Mouse (Mus musculus): Measurements from ENCODE around the gene Eaf1. TPM values are rescaled to one million over a fixed set of nuclear protein-coding genes. Genes with fewer than 3 reads are reported as not detected.
A peak's percentile ranks its signal among the peaks of the same experiment; 100 is the strongest.

Eaf1 gene
- polyA plus RNA-seq, 1 experiment from 2014 or later: 10.8 TPM

- DNase-seq (peak; percentile 26), ATAC-seq (ENCODE audit: low FRiP score, low TSS enrichment) (no peak)
- no peak overlapping the region for H3K4me3 ChIP-seq (replicated peaks; ENCODE audit: low read depth, low read length)
- no peaks in the 10 kb centered on the region for H3K4me1 ChIP-seq (ENCODE audit: control insufficient read depth, insufficient read depth, low read length)
- no peaks in the 10 kb centered on the region for H3K9me3 ChIP-seq (ENCODE audit: control insufficient read depth, low read length)
- H3K27me3 ChIP-seq (ENCODE audit: control insufficient read depth, insufficient read depth, low read length): no peaks in the 10 kb centered on the region
- no peak overlapping the region for H3K9ac ChIP-seq (replicated peaks; ENCODE audit: low read length)
- no peak overlapping the region for H3K4me2 ChIP-seq (ENCODE audit: low read length)
- H3K36me3 ChIP-seq (ENCODE audit: control insufficient read depth, insufficient read depth, low read length): no peaks in the 10 kb centered on the region
- H3K27ac ChIP-seq (replicated peaks; ENCODE audit: low read depth, low read length): no peak overlapping the region
- 53% methylated on average over 8 of the region's 8 CpGs for WGBS
Measured at GRCm38 (mm10) chr14:31464176-31464575, 30.0 kb upstream of the Eaf1 start.

DNA sequence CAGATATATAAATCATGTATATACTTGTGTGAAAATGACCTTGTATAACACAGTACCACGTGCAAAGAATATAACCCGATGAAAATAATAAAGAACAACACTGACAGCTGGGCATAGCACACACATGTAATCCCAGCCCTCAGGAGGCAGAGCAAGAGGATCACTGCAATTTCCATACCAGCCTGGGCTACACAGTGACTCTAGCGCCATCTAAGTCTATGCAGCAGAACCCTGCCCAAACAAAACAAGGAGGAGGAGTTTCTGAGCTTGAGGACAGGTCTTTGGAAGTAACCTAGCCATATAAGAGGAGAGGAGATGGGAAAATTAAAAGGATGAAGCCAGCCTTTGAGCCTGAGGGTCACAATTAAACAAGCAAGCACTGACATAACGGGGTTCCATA, 24.5 kb upstream of the Eaf1 start:
- Histone ChIP-seq H3K36me3 (ENCODE audit: control insufficient read depth, insufficient read depth, low read length) (no peaks in the 10 kb centered on the region), H3K4me1 (ENCODE audit: control insufficient read depth, insufficient read depth, low read length) (no peaks in the 10 kb centered on the region), H3K27ac (replicated peaks; ENCODE audit: low read depth, low read length) (no peak overlapping the region), H3K9me3 (ENCODE audit: control insufficient read depth, low read length) (no peaks in the 10 kb centered on the region), H3K9ac (replicated peaks; ENCODE audit: low read length) (no peak overlapping the region), H3K27me3 (ENCODE audit: control insufficient read depth, insufficient read depth, low read length) (no peaks in the 10 kb centered on the region), H3K4me2 (ENCODE audit: low read length) (no peak overlapping the region), H3K4me3 (replicated peaks; ENCODE audit: low read depth, low read length) (no peak overlapping the region)
- DNase-seq (no peak), ATAC-seq (ENCODE audit: low FRiP score, low TSS enrichment) (no peak)
- WGBS: 57% methylated on average over 4 of the region's 4 CpGs

- Histone ChIP-seq H3K9ac (replicated peaks; ENCODE audit: low read length) (no peak overlapping the region), H3K36me3 (ENCODE audit: control insufficient read depth, insufficient read depth, low read length) (no peaks in the 10 kb centered on the region), H3K4me1 (ENCODE audit: control insufficient read depth, insufficient read depth, low read length) (no peaks in the 10 kb centered on the region), H3K27me3 (ENCODE audit: control insufficient read depth, insufficient read depth, low read length) (no peaks in the 10 kb centered on the region), H3K4me3 (replicated peaks; ENCODE audit: low read depth, low read length) (no peak overlapping the region), H3K27ac (replicated peaks; ENCODE audit: low read depth, low read length) (no peak overlapping the region), H3K9me3 (ENCODE audit: control insufficient read depth, low read length) (no peaks in the 10 kb centered on the region), H3K4me2 (ENCODE audit: low read length) (no peak overlapping the region)
- DNase-seq (peak; percentile 89), ATAC-seq (ENCODE audit: low FRiP score, low TSS enrichment) (no peak)
- WGBS: 8% methylated on average over 5 of the region's 5 CpGs
Measured at GRCm38 (mm10) chr14:31472451-31473061, 21.6 kb upstream of the Eaf1 start.

GRCm38 (mm10) chr14:31473297-31473696, 20.9 kb upstream of the Eaf1 start:
- peaks cover 6% of the 10 kb centered on the region for H3K36me3 ChIP-seq (ENCODE audit: control insufficient read depth, insufficient read depth, low read length)
- no peak overlapping the region for H3K9ac ChIP-seq (replicated peaks; ENCODE audit: low read length)
- H3K27ac ChIP-seq (replicated peaks; ENCODE audit: low read depth, low read length): no peak overlapping the region
- no peaks in the 10 kb centered on the region for H3K27me3 ChIP-seq (ENCODE audit: control insufficient read depth, insufficient read depth, low read length)
- H3K9me3 ChIP-seq (ENCODE audit: control insufficient read depth, low read length): no peaks in the 10 kb centered on the region
- no peaks in the 10 kb centered on the region for H3K4me1 ChIP-seq (ENCODE audit: control insufficient read depth, insufficient read depth, low read length)
- H3K4me2 ChIP-seq (ENCODE audit: low read length): no peak overlapping the region
- no peak for ATAC-seq (ENCODE audit: low FRiP score, low TSS enrichment)
- no peak for DNase-seq
- no peak overlapping the region for H3K4me3 ChIP-seq (replicated peaks; ENCODE audit: low read depth, low read length)
- 85% methylated on average over 2 of the region's 2 CpGs for WGBS

GRCm38 (mm10) chr14:31482417-31482816, 11.8 kb upstream of the Eaf1 start:
- Histone ChIP-seq H3K4me3 (replicated peaks; ENCODE audit: low read depth, low read length) (no peak overlapping the region), H3K9me3 (ENCODE audit: control insufficient read depth, low read length) (no peaks in the 10 kb centered on the region), H3K27me3 (ENCODE audit: control insufficient read depth, insufficient read depth, low read length) (no peaks in the 10 kb centered on the region), H3K9ac (replicated peaks; ENCODE audit: low read length) (no peak overlapping the region), H3K4me2 (ENCODE audit: low read length) (no peak overlapping the region), H3K4me1 (ENCODE audit: control insufficient read depth, insufficient read depth, low read length) (no peaks in the 10 kb centered on the region), H3K36me3 (ENCODE audit: control insufficient read depth, insufficient read depth, low read length) (peaks cover 94% of the 10 kb centered on the region), H3K27ac (replicated peaks; ENCODE audit: low read depth, low read length) (no peak overlapping the region)
- 93% methylated on average over 5 of the region's 5 CpGs for WGBS
- ATAC-seq (ENCODE audit: low FRiP score, low TSS enrichment) (no peak), DNase-seq (no peak)

GRCm38 (mm10) chr14:31486465-31486864, 7.7 kb upstream of the Eaf1 start:
- Histone ChIP-seq H3K36me3 (ENCODE audit: control insufficient read depth, insufficient read depth, low read length) (peaks cover 86% of the 10 kb centered on the region), H3K4me2 (ENCODE audit: low read length) (no peak overlapping the region), H3K4me1 (ENCODE audit: control insufficient read depth, insufficient read depth, low read length) (no peaks in the 10 kb centered on the region), H3K9me3 (ENCODE audit: control insufficient read depth, low read length) (no peaks in the 10 kb centered on the region), H3K4me3 (replicated peaks; ENCODE audit: low read depth, low read length) (no peak overlapping the region), H3K27ac (replicated peaks; ENCODE audit: low read depth, low read length) (no peak overlapping the region), H3K9ac (replicated peaks; ENCODE audit: low read length) (no peak overlapping the region), H3K27me3 (ENCODE audit: control insufficient read depth, insufficient read depth, low read length) (no peaks in the 10 kb centered on the region)
- no peak for DNase-seq
- no peak for ATAC-seq (ENCODE audit: low FRiP score, low TSS enrichment)
- WGBS: 88% methylated on average over 4 of the region's 4 CpGs

DNA sequence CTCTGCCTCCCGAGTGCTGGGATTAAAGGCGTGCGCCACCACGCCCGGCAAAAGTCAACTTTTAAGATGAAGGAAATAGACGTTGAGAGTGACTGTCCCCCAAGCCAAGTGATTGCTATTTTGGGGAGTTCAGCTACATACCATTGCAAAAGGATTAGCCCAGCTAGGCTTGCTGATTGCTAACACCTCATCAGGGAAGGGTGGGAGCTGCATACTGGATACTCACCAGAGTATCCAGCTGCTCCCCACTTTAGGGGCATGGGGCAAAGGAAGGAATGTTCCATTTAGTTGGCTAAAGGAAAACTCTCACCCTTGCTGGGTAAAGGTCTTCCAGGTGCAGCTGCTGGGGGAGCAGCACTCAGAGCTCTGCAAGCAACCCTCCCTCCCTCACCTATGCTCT, 6.1 kb upstream of the Eaf1 start:
- H3K4me3 ChIP-seq (replicated peaks; ENCODE audit: low read depth, low read length): no peak overlapping the region
- DNase-seq (no peak), ATAC-seq (ENCODE audit: low FRiP score, low TSS enrichment) (no peak)
- no peak overlapping the region for H3K4me2 ChIP-seq (ENCODE audit: low read length)
- no peaks in the 10 kb centered on the region for H3K4me1 ChIP-seq (ENCODE audit: control insufficient read depth, insufficient read depth, low read length)
- peaks cover 82% of the 10 kb centered on the region for H3K36me3 ChIP-seq (ENCODE audit: control insufficient read depth, insufficient read depth, low read length)
- H3K9me3 ChIP-seq (ENCODE audit: control insufficient read depth, low read length): no peaks in the 10 kb centered on the region
- no peak overlapping the region for H3K27ac ChIP-seq (replicated peaks; ENCODE audit: low read depth, low read length)
- H3K9ac ChIP-seq (replicated peaks; ENCODE audit: low read length): no peak overlapping the region
- WGBS: 97% methylated on average over 6 of the region's 6 CpGs
- H3K27me3 ChIP-seq (ENCODE audit: control insufficient read depth, insufficient read depth, low read length): no peaks in the 10 kb centered on the region

- peak overlapping the region; percentile 94 for H3K4me3 ChIP-seq (replicated peaks; ENCODE audit: low read depth, low read length)
- peak overlapping the region; percentile 84 for H3K9ac ChIP-seq (replicated peaks; ENCODE audit: low read length)
- no peak for DNase-seq
- H3K4me2 ChIP-seq (ENCODE audit: low read length): peak overlapping the region; percentile 82
- peaks cover 38% of the 10 kb centered on the region for H3K36me3 ChIP-seq (ENCODE audit: control insufficient read depth, insufficient read depth, low read length)
- H3K27ac ChIP-seq (replicated peaks; ENCODE audit: low read depth, low read length): no peak overlapping the region
- H3K4me1 ChIP-seq (ENCODE audit: control insufficient read depth, insufficient read depth, low read length): peaks cover 21% of the 10 kb centered on the region
- 53% methylated on average over 9 of the region's 9 CpGs for WGBS
- H3K27me3 ChIP-seq (ENCODE audit: control insufficient read depth, insufficient read depth, low read length): no peaks in the 10 kb centered on the region
- no peaks in the 10 kb centered on the region for H3K9me3 ChIP-seq (ENCODE audit: control insufficient read depth, low read length)
- no peak for ATAC-seq (ENCODE audit: low FRiP score, low TSS enrichment)
Measured at GRCm38 (mm10) chr14:31493901-31494300, 298 bp upstream of the Eaf1 start.

DNA sequence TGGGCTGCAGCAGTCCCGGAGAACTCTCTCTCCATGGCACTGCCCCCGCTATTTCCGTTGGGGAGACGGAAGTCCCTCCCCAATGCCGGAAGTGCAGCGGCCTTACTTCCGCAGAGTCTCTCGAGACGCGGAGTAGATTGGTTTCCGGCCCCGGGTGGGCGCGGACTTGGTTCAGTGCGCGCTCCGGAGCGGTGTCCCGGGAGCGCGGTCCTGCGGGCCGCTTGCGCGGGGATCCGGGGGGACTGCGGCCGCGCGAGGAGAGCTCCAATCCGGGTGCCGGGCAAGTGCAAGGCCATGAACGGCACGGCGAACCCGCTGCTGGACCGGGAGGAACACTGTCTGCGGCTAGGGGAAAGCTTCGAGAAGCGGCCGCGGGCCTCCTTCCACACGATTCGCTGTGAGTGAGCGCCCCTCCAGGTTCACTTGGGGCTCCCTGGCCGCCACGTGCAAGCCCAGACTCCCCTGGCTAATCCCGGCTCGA, 816 bp downstream of the Eaf1 start, which contains the start of gene Mettl6:
Gene Mettl6 (minus strand): TSS at position 66 of the 481 bp plus-strand sequence.
- H3K9me3 ChIP-seq (ENCODE audit: control insufficient read depth, low read length): no peaks in the 10 kb centered on the region
- peaks cover 37% of the 10 kb centered on the region for H3K36me3 ChIP-seq (ENCODE audit: control insufficient read depth, insufficient read depth, low read length)
- ATAC-seq (ENCODE audit: low FRiP score, low TSS enrichment) (peak; percentile 89), DNase-seq (peak; percentile 95)
- WGBS: under 1% methylated on average over 49 of the region's 49 CpGs
- H3K4me1 ChIP-seq (ENCODE audit: control insufficient read depth, insufficient read depth, low read length): peaks cover 21% of the 10 kb centered on the region
- H3K4me3 ChIP-seq (replicated peaks; ENCODE audit: low read depth, low read length): peak within 1 kb of the TSS; percentile 94
- H3K27me3 ChIP-seq (ENCODE audit: control insufficient read depth, insufficient read depth, low read length): no peaks in the 10 kb centered on the region
- H3K27ac ChIP-seq (replicated peaks; ENCODE audit: low read depth, low read length): peak within 1 kb of the TSS; percentile 85
- H3K9ac ChIP-seq (replicated peaks; ENCODE audit: low read length): peak within 1 kb of the TSS; percentile 84
- peak within 1 kb of the TSS; percentile 82 for H3K4me2 ChIP-seq (ENCODE audit: low read length)

Data from midbrain, embryonic 14.5 days (tissue).